Mouse (Mus musculus): ENCODE measurements around the gene Vmn2r96.
"Not testable (repeated sequence)": the region's sequence is repeated elsewhere in the genome, so short reads cannot be mapped to it uniquely, and the experiment has no call there.

- not testable (repeated sequence) for TF ChIP-seq CTCF (conservative IDR thresholded peaks at IDR 0.05; ENCODE audit: insufficient read depth, insufficient read length, low read depth, low read length); POLR2A (IDR thresholded peaks at IDR 0.05; ENCODE audit: low read depth, low read length)
Observed at GRCm38 (mm10) chr17:18572851-18573250, at the start of gene Vmn2r96.

Data from kidney, adult 2 months (tissue).